Mouse (Mus musculus): ENCODE data around the gene Mas1. TPM values are rescaled to one million over a fixed set of nuclear protein-coding genes. Genes with fewer than 3 reads are reported as not detected.
A peak's percentile ranks its signal among the peaks of the same experiment; 100 is the strongest.

Mas1 gene
- polyA plus RNA-seq, 1 experiment = 35.7 TPM

DNA sequence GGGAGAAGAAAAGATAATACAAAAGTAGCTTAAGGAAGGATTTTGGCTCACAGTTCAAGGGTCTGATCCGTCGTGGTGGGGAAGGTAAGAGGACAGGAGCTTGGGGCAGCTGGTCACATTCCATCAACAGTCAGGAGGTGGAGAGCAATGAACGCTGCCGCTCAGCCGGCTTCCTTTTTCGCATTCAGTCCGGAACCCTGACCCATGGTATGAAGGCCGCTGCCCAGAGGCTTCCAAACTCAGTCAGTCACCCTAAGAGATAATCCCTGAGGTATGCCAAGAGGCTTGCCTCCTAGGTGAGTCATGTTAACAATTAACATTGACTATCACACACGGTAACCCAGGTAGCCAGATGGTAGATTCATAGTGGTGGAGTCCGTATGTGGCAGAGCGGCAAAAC is 13.6 kb downstream of the Mas1 start:
- H3K4me1 ChIP-seq (ENCODE audit: control insufficient read depth, insufficient read depth, low read length) = peaks cover 5% of the 10 kb centered on the region; the same call in 1 of the 2 replicates
- no peak for TF ChIP-seq POLR2A (IDR thresholded peaks at IDR 0.05; ENCODE audit: extremely low read depth, insufficient read depth, low read length)
- no peak for TF ChIP-seq CTCF (IDR thresholded peaks at IDR 0.05; ENCODE audit: extremely low read depth, insufficient read depth, low read length)
- no peak overlapping the region for H3K4me3 ChIP-seq (ENCODE audit: insufficient read depth, low read length)
- no peak overlapping the region for H3K27ac ChIP-seq (ENCODE audit: insufficient read depth, low read length)

- TF ChIP-seq POLR2A (IDR thresholded peaks at IDR 0.05; ENCODE audit: extremely low read depth, insufficient read depth, low read length) (no peak), CTCF (IDR thresholded peaks at IDR 0.05; ENCODE audit: extremely low read depth, insufficient read depth, low read length) (no peak)
- no peak overlapping the region for H3K27ac ChIP-seq (ENCODE audit: insufficient read depth, low read length)
- peaks cover 5% of the 10 kb centered on the region; the same call in 1 of the 2 replicates for H3K4me1 ChIP-seq (ENCODE audit: control insufficient read depth, insufficient read depth, low read length)
- H3K4me3 ChIP-seq (ENCODE audit: insufficient read depth, low read length) = no peak overlapping the region
Measured at GRCm38 (mm10) chr17:12853821-12854220, 14.1 kb downstream of the Mas1 start.

GRCm38 (mm10) chr17:12851689-12852088 is 16.3 kb downstream of the Mas1 start:
- TF ChIP-seq POLR2A (IDR thresholded peaks at IDR 0.05; ENCODE audit: extremely low read depth, insufficient read depth, low read length) = peak; percentile 62
- no peak for TF ChIP-seq CTCF (IDR thresholded peaks at IDR 0.05; ENCODE audit: extremely low read depth, insufficient read depth, low read length)
- Histone ChIP-seq H3K4me3 (ENCODE audit: insufficient read depth, low read length) (peak overlapping the region; percentile 44), H3K27ac (ENCODE audit: insufficient read depth, low read length) (peak overlapping the region; percentile 15), H3K4me1 (ENCODE audit: control insufficient read depth, insufficient read depth, low read length) (peaks cover 6% of the 10 kb centered on the region; the same call in 1 of the 2 replicates)

DNA sequence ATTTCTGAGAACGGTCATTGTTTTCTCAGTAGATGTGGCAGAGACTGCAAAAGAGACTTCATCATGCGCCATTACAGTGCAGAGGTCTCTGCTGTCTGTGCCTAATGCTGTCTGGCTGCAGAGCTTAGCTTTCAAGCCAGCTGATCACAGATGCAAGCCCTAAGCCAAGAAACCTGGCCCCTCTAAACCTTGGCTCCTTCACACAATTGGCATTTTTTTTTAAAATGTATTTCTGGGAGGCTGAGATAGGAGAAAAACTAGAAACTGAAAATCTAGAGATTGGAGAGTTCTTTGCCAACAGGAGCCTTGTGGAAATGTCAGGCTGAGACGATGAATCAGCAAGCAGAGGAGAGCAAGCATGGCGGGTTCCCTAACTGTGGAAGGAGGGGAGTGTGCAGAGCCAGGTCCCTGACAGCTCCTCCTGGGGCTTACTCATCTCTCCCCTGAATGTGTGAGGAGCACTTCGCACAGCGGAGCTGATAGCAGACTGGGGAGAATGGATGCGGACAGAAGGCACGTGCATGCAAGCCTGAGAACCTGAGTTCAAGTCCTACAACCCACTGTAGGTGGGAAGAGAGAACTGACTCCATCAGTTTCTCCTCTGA is 18.1 kb downstream of the Mas1 start:
- Histone ChIP-seq H3K4me1 (ENCODE audit: control insufficient read depth, insufficient read depth, low read length) (peaks cover 12% of the 10 kb centered on the region), H3K27ac (ENCODE audit: insufficient read depth, low read length) (peak overlapping the region; percentile 63), H3K4me3 (ENCODE audit: insufficient read depth, low read length) (peak overlapping the region; percentile 44)
- TF ChIP-seq CTCF (IDR thresholded peaks at IDR 0.05; ENCODE audit: extremely low read depth, insufficient read depth, low read length) = no peak
- no peak for TF ChIP-seq POLR2A (IDR thresholded peaks at IDR 0.05; ENCODE audit: extremely low read depth, insufficient read depth, low read length)

GRCm38 (mm10) chr17:12847736-12848135 is 20.2 kb downstream of the Mas1 start:
- Histone ChIP-seq H3K4me3 (ENCODE audit: insufficient read depth, low read length) (no peak overlapping the region), H3K27ac (ENCODE audit: insufficient read depth, low read length) (no peak overlapping the region), H3K4me1 (ENCODE audit: control insufficient read depth, insufficient read depth, low read length) (peaks cover 10% of the 10 kb centered on the region)
- no peak for TF ChIP-seq POLR2A (IDR thresholded peaks at IDR 0.05; ENCODE audit: extremely low read depth, insufficient read depth, low read length)

DNA sequence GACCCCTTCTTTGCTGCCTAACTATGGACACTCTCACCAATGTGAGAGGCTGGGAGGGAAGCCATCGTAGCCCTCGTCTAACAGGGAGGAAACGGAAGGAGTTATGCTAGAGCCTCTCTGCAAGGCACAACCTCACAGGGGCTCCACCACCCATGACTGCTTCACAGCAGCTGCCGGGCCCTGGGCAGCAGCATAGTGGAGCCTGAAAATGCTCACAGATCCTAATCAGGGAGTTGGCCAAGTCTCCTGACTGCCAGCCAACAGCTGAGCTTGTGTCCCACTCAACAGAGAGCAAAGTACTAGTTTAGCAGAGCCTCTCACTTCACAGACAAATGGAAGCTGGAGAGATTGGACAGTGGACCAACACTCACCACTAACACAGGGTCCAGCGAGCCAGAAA is 21.5 kb downstream of the Mas1 start:
- no peak overlapping the region for H3K27ac ChIP-seq (ENCODE audit: insufficient read depth, low read length)
- H3K4me1 ChIP-seq (ENCODE audit: control insufficient read depth, insufficient read depth, low read length) = peaks cover 9% of the 10 kb centered on the region
- H3K4me3 ChIP-seq (ENCODE audit: insufficient read depth, low read length) = no peak overlapping the region
- no peak for TF ChIP-seq CTCF (IDR thresholded peaks at IDR 0.05; ENCODE audit: extremely low read depth, insufficient read depth, low read length)
- no peak for TF ChIP-seq POLR2A (IDR thresholded peaks at IDR 0.05; ENCODE audit: extremely low read depth, insufficient read depth, low read length)

DNA sequence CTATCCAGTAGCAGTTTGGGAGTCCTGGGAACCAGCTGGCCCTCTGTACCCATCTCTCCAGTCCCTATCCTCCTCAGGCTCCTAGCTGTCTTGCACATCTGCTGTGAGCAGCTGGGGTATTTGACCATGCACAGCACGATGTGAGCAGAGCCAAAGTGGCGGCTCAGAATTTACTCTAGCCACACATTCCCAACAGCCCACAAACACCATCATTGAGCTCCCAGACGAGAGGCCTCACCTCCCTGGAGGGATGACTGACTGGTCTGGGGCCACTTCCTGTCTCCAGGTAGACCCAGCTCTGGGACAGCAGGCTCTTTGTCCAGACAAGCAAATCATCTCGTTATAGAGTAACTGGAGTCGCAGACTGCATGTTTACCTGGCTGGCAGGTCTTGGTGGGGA is 22.1 kb downstream of the Mas1 start:
- peaks cover 9% of the 10 kb centered on the region for H3K4me1 ChIP-seq (ENCODE audit: control insufficient read depth, insufficient read depth, low read length)
- no peak overlapping the region for H3K4me3 ChIP-seq (ENCODE audit: insufficient read depth, low read length)
- H3K27ac ChIP-seq (ENCODE audit: insufficient read depth, low read length) = no peak overlapping the region
- no peak for TF ChIP-seq POLR2A (IDR thresholded peaks at IDR 0.05; ENCODE audit: extremely low read depth, insufficient read depth, low read length)
- no peak for TF ChIP-seq CTCF (IDR thresholded peaks at IDR 0.05; ENCODE audit: extremely low read depth, insufficient read depth, low read length)

DNA sequence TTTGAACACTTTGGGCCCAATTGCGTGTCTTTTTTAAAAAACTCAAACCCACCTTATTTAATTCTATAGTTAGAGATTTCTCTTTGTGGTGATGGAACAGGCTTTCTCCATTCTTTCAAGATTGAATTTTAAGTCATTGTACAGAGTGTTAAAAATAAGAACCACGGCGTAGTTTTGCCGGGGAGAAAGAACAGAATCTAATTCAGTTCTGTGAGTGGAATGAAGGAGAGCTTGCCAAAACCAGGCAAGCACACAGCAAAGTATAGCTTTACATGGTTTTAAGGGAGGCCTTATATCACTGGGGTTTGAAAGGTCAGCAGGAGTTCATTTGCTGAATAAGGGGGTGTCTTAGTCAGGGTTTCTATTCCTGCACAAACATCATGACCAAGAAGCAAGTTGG is 23.4 kb downstream of the Mas1 start:
- no peak for TF ChIP-seq POLR2A (IDR thresholded peaks at IDR 0.05; ENCODE audit: extremely low read depth, insufficient read depth, low read length)

GRCm38 (mm10) chr17:12843826-12844225 is 24.1 kb downstream of the Mas1 start:
- Histone ChIP-seq H3K27ac (ENCODE audit: insufficient read depth, low read length) (no peak overlapping the region), H3K4me1 (ENCODE audit: control insufficient read depth, insufficient read depth, low read length) (peaks cover 11% of the 10 kb centered on the region), H3K4me3 (ENCODE audit: insufficient read depth, low read length) (no peak overlapping the region)
- TF ChIP-seq CTCF (IDR thresholded peaks at IDR 0.05; ENCODE audit: extremely low read depth, insufficient read depth, low read length) (no peak), POLR2A (IDR thresholded peaks at IDR 0.05; ENCODE audit: extremely low read depth, insufficient read depth, low read length) (no peak)

More for the DNA sequence above, 23.4 kb downstream of the Mas1 start:
- Histone ChIP-seq H3K27ac (ENCODE audit: insufficient read depth, low read length) (no peak overlapping the region), H3K4me1 (ENCODE audit: control insufficient read depth, insufficient read depth, low read length) (peaks cover 11% of the 10 kb centered on the region), H3K4me3 (ENCODE audit: insufficient read depth, low read length) (no peak overlapping the region)

DNA sequence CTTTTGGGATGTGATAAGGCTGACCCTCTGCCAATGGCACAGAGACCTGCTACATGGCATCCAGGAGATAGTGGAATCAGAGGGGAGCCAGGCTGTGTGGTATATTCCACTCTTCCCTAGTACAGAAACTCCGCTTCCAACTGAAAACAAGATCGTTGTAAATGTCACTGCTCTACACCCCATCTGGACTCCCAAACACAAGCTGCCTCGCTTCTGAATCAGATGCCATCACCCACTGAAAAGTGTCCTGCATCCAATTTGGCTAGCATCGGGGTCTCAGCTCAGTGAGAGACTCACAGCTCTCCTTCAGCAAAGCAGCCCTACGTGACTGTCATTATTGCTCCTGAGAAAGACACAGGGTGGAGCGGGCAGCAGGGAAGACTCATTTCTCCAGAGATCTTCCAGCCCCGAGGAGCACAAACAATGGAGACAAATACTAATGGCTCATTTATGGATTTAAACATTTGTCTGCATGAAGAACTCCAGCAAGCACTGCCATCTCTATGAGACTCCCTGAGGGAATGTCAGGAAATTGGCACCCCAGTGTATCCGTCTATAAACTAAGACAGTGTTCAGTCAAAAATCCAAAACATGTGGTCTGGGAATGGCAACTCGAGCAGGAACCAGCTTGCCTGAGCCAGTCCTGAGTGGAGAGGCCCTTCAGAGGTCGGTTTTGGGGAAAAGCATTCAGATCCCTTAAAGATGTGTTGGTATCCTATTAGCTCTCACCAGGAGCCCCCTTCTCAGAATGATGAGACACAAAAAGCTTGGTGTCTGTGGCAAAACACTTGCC is 28.3 kb downstream of the Mas1 start:
- TF ChIP-seq CTCF (IDR thresholded peaks at IDR 0.05; ENCODE audit: extremely low read depth, insufficient read depth, low read length) (no peak), POLR2A (IDR thresholded peaks at IDR 0.05; ENCODE audit: extremely low read depth, insufficient read depth, low read length) (no peak)
- no peak overlapping the region for H3K4me3 ChIP-seq (ENCODE audit: insufficient read depth, low read length)
- no peak overlapping the region for H3K27ac ChIP-seq (ENCODE audit: insufficient read depth, low read length)
- H3K4me1 ChIP-seq (ENCODE audit: control insufficient read depth, insufficient read depth, low read length) = peaks cover 4% of the 10 kb centered on the region

All from cortical plate, adult 2 months (tissue).